Mouse (Mus musculus) intestine, postnatal 0 days (tissue): ENCODE data around the gene Litaf. TPM values are rescaled to one million over a fixed set of nuclear protein-coding genes. Genes with fewer than 3 reads are reported as not detected.
A peak's percentile ranks its signal among the peaks of the same experiment; 100 is the strongest.

Experiments used
- ATAC-seq: fragments of 200-750 bp; cut with Nextera tagmentation; 2 replicates; pipeline ENCODE4 v1.8.0; 2017; ENCODE audit warnings: mild to moderate bottlenecking, moderate TSS enrichment, moderate library complexity
- H3K27ac ChIP-seq: fragments of 300-500 bp; sonication (generic); 2 replicates; pipeline ENCODE4 v1.5.1; 2014; ENCODE audit warnings: mild to moderate bottlenecking, low read depth, low read length, moderate library complexity
- H3K27me3 ChIP-seq: fragments of 300-500 bp; sonication (generic); replicated peaks from 2 replicates; pipeline ENCODE4 v1.6.1; 2014; ENCODE audit warnings: low read length, mixed read lengths; ENCODE audit not compliant: control insufficient read depth, insufficient read depth
- H3K36me3 ChIP-seq: fragments of 300-500 bp; sonication (generic); 2 replicates; pipeline ENCODE4 v1.6.1; 2014; ENCODE audit warnings: mild to moderate bottlenecking, moderate library complexity; ENCODE audit not compliant: control insufficient read depth, insufficient read depth
- H3K4me1 ChIP-seq: fragments of 300-500 bp; sonication (generic); replicated peaks from 2 replicates; pipeline ENCODE4 v1.6.1; 2014; ENCODE audit warnings: antibody characterized with exemption, low read length, mixed read lengths; ENCODE audit not compliant: control insufficient read depth, insufficient read depth
- H3K4me2 ChIP-seq: fragments of 300-500 bp; sonication (generic); replicated peaks from 2 replicates; pipeline ENCODE4 v1.6.1; 2014; ENCODE audit warnings: low read depth, mild to moderate bottlenecking, moderate library complexity
- H3K4me3 ChIP-seq: fragments of 300-500 bp; sonication (generic); 2 replicates; pipeline ENCODE4 v1.5.1; 2014; ENCODE audit warnings: low read depth, low read length
- H3K9ac ChIP-seq: fragments of 300-500 bp; sonication (generic); 2 replicates; pipeline ENCODE4 v1.6.1; 2014; ENCODE audit warnings: mild to moderate bottlenecking, low read depth, low read length
- H3K9me3 ChIP-seq: fragments of 300-500 bp; sonication (generic); 2 replicates; pipeline ENCODE4 v1.6.1; 2016; ENCODE audit warnings: mixed run types; ENCODE audit not compliant: control insufficient read depth
- CTCF ChIP-seq: sonication (generic); IDR thresholded peaks from 2 replicates; pipeline ENCODE4 v1.5.1; 2016; ENCODE audit warnings: low read depth, mild to moderate bottlenecking, control low read depth, antibody characterized with exemption, moderate library complexity
- WGBS: fragments of 180-500 bp; shearing (Covaris S2); extraction: QIAGEN DNeasy Blood & Tissue Kit; methylation state at CpG from one replicate; pipeline ENCODE4 v1.1.7; 2014; 5-methylcytosine and 5-hydroxymethylcytosine counted together
- polyA plus RNA-seq: library from polyadenylated mRNA; unstranded; fragments of >200 nt; fragmentation: Nextera tagmentation; extraction: Ambion mirVana; gene quantifications from 2 replicates; pipeline ENCODE4 v1.2.1, GENCODE M21; 2015

The Litaf gene
- polyA plus RNA-seq, 1 experiment from 2014 or later = 168 TPM

DNA sequence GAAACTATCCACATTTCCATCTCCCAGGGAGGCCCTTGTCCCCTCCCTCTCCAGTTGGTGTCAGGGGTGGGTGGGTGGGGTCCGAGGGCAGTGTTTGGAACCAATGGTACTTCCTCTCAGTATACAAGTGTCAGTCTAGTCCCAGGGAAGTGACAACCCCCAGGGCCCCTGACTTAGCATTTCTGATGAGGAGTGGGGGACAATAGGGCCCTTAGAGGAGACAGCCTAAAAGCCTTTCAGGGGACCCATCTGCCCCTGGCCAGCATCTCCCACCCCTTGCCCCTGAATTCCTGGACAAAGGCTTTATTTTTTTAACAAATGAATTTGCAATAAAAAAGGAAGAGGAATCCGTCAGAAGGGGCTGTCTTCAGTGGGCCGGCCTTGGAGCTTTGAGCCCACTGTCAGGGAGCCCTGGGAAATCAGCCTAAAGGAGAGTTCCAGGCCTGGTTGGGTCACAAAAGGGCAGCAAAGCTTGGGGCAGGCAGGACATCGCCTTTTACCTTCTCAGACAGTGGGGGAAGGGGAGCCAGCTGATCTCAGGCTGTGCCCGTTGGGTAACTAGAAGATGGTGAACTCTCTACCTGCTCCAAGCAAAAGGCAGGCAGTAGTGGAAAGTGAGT lies 129.1 kb downstream of the Litaf start:
- no peak overlapping the region for H3K4me3 ChIP-seq
- no peak overlapping the region for H3K27ac ChIP-seq
- 64% methylated on average over 5 of the region's 5 CpGs for WGBS
- no peak for ATAC-seq
- no peak overlapping the region for H3K4me2 ChIP-seq
- no peak for TF ChIP-seq CTCF
- H3K9ac ChIP-seq = no peak overlapping the region
- no peaks in the 10 kb centered on the region for H3K27me3 ChIP-seq
- H3K4me1 ChIP-seq = no peaks in the 10 kb centered on the region
- H3K9me3 ChIP-seq = no peaks in the 10 kb centered on the region
- no peaks in the 10 kb centered on the region for H3K36me3 ChIP-seq

GRCm38 (mm10) chr16:10934047-10934446 lies 131.9 kb downstream of the Litaf start:
- TF ChIP-seq CTCF = no peak
- Histone ChIP-seq H3K9ac (no peak overlapping the region), H3K4me3 (no peak overlapping the region), H3K36me3 (no peaks in the 10 kb centered on the region), H3K9me3 (no peaks in the 10 kb centered on the region), H3K4me2 (no peak overlapping the region), H3K27ac (no peak overlapping the region), H3K4me1 (no peaks in the 10 kb centered on the region), H3K27me3 (no peaks in the 10 kb centered on the region)
- 100% methylated on average over 1 of the region's 1 CpGs for WGBS
- ATAC-seq = 0 out of 2 replicates have a peak, but pooled peaks have one; percentile 38

DNA sequence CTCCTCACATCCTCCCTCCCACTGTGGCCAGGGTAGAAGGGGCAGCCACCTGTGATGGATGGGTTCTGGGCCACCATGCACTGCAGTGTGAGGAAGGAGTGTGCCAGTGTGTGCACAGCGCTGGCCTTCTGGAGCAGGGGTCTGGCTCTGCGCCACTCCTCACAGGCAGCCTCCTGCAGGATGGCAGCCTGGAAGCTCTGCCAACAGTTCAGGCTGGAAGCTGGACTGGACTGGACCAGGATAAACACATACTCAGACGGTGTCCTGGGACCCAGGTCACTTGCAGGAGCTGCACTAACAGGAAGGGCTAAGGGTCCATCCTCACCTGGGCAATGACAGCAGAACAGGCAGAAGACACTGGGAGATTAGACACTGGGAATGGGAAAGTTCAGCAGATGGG lies 132.6 kb downstream of the Litaf start:
- Histone ChIP-seq H3K27me3 (no peaks in the 10 kb centered on the region), H3K4me2 (no peak overlapping the region), H3K4me1 (no peaks in the 10 kb centered on the region), H3K36me3 (no peaks in the 10 kb centered on the region), H3K9ac (no peak overlapping the region), H3K27ac (no peak overlapping the region), H3K4me3 (no peak overlapping the region), H3K9me3 (no peaks in the 10 kb centered on the region)
- ATAC-seq = no peak
- 74% methylated on average over 3 of the region's 3 CpGs for WGBS
- TF ChIP-seq CTCF = no peak

- WGBS = 84% methylated on average over 1 of the region's 1 CpGs
- no peaks in the 10 kb centered on the region for H3K4me1 ChIP-seq
Observed at GRCm38 (mm10) chr16:10927026-10927425, 138.9 kb downstream of the Litaf start.

DNA sequence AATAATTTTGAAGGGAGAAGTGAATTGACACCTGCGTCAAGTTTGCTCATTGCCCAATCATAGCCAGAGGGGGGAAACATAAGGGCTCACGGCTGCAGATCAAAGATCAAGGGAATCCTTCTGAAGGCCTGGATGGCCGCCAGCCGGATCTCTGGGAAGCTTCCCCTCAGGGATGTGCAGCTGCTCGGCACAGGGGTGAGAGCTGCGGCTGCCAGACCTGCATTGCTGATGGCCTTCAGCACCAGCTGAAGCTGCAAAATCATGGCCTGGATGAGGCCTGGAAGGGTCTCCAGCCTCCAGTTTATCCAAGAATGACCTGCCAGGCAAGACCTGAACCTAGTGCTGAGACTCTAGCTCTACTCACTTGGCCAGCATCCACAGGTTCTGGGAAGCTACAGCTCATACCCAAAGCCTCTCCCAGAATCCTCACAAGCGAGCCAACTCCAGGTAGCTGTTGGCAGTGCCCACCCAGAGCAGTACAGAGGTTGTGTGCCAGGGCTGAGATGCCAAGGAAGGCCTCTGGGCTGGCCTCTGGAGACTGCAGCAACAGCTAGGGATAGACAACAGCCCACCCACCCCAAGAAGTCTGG lies 140.3 kb downstream of the Litaf start:
- no peaks in the 10 kb centered on the region for H3K4me1 ChIP-seq
- 41% methylated on average over 7 of the region's 7 CpGs for WGBS
- peak overlapping the region; percentile 17; the same call in 1 of the 2 replicates for H3K9ac ChIP-seq
- H3K27me3 ChIP-seq = no peaks in the 10 kb centered on the region
- no peaks in the 10 kb centered on the region for H3K9me3 ChIP-seq
- H3K4me3 ChIP-seq = no peak overlapping the region
- no peaks in the 10 kb centered on the region for H3K36me3 ChIP-seq
- no peak overlapping the region for H3K4me2 ChIP-seq
- no peak for ATAC-seq
- no peak overlapping the region for H3K27ac ChIP-seq
- no peak for TF ChIP-seq CTCF

More at GRCm38 (mm10) chr16:10927026-10927425, 138.9 kb downstream of the Litaf start:
- Histone ChIP-seq H3K27me3 (no peaks in the 10 kb centered on the region), H3K27ac (no peak overlapping the region), H3K9me3 (no peaks in the 10 kb centered on the region), H3K36me3 (no peaks in the 10 kb centered on the region), H3K4me3 (no peak overlapping the region), H3K9ac (no peak overlapping the region), H3K4me2 (no peak overlapping the region)
- ATAC-seq = no peak
- TF ChIP-seq CTCF = no peak

- Histone ChIP-seq H3K9ac (no peak overlapping the region), H3K4me3 (no peak overlapping the region), H3K27me3 (no peaks in the 10 kb centered on the region), H3K27ac (no peak overlapping the region), H3K9me3 (no peaks in the 10 kb centered on the region), H3K4me1 (no peaks in the 10 kb centered on the region), H3K36me3 (no peaks in the 10 kb centered on the region), H3K4me2 (no peak overlapping the region)
- TF ChIP-seq CTCF = no peak
- ATAC-seq = no peak
- WGBS = 76% methylated on average over 5 of the region's 5 CpGs
Observed at GRCm38 (mm10) chr16:10923561-10923960, 142.4 kb downstream of the Litaf start.
